Mouse (Mus musculus) neutrophil, adult 65 days (primary cell): ENCODE data around the gene Glod4. TPM values are rescaled to one million over a fixed set of nuclear protein-coding genes. Genes with fewer than 3 reads are reported as not detected.

ENCODE experiments used
- total RNA-seq: library from RNA; stranded (reverse); gene quantifications from 2 replicates; pipeline ENCODE4 v1.2.4, GENCODE M21; 2023

The Glod4 gene
- 21.1 and 24.9 TPM in 2 replicates for total RNA-seq

GRCm38 (mm10) chr11:76242901-76243810, at the start of gene Glod4, which contains the start of gene Mrm3:
Glod4 (minus strand) TSS chr11:76243725.
Mrm3 (plus strand) TSS chr11:76243715.

GRCm38 (mm10) chr11:76217390-76217800, 26.1 kb downstream of the Glod4 start, which contains the start of the genes Dbil5 and Gemin4:
Dbil5 (plus strand) TSS chr11:76217608.
Gemin4 (minus strand) TSS chr11:76217664.

GRCm38 (mm10) chr11:76179495-76180145, 63.9 kb downstream of the Glod4 start, which contains the start of the genes Vps53 and Fam57a:
Vps53 (minus strand) TSS chr11:76179647.
Fam57a (plus strand) TSS chr11:76179671.

Other genes with a start within 250 kb of the Glod4 start
- gene 1700016K19Rik, start 243.8 kb downstream of the Glod4 start, total RNA-seq: not detected in 2 replicates
- gene Rflnb, start 215.9 kb downstream of the Glod4 start, total RNA-seq: 183 and 192 TPM in 2 replicates
- 33.0 and 45.4 TPM in 2 replicates for gene Vps53, start 64.1 kb downstream of the Glod4 start, total RNA-seq
- 0.48 and 1.1 TPM in 2 replicates for gene Fam57a, start 64.1 kb downstream of the Glod4 start, total RNA-seq
- not detected in 2 replicates for gene Dbil5, start 26.1 kb downstream of the Glod4 start, total RNA-seq
- gene Gemin4, start 26.1 kb downstream of the Glod4 start, total RNA-seq: 0.64 TPM in 1 of 2 replicates, not detected in the other
- gene Mrm3, start within 50 bp of the Glod4 start, total RNA-seq: 2.4 and 2.6 TPM in 2 replicates
- gene Nxn, start 155.4 kb upstream of the Glod4 start, total RNA-seq: 18.9 and 26.2 TPM in 2 replicates
- gene Timm22, start 163.2 kb upstream of the Glod4 start, total RNA-seq: 8.2 and 17.4 TPM in 2 replicates